Mouse (Mus musculus) limb, embryonic 14.5 days (tissue): ENCODE results near the gene Fmo3. TPM values are rescaled to one million over a fixed set of nuclear protein-coding genes. Genes with fewer than 3 reads are reported as not detected.
A peak's percentile ranks its signal among the peaks of the same experiment; 100 is the strongest.

Experiments
- ATAC-seq: fragments of 200-750 bp; cut with Nextera tagmentation; 2 replicates; pipeline ENCODE4 v1.8.0; 2017; ENCODE audit warnings: low read depth, moderate number of reproducible peaks, moderate TSS enrichment; ENCODE audit not compliant: low FRiP score
- DNase-seq: peaks from one replicate; pipeline ENCODE4 v3.0.0-alpha.2; 2015; ENCODE audit warnings: low spot score
- H3K27ac ChIP-seq: fragments of 300-500 bp; sonication (generic); replicated peaks from 2 replicates; pipeline ENCODE4 v1.5.1; 2014; ENCODE audit warnings: low read depth, mild to moderate bottlenecking, low read length, moderate library complexity, mixed read lengths
- H3K27me3 ChIP-seq: fragments of 300-500 bp; sonication (generic); 2 replicates; pipeline ENCODE4 v1.6.1; 2014; ENCODE audit warnings: low read length, mixed read lengths; ENCODE audit not compliant: control insufficient read depth, insufficient read depth
- H3K36me3 ChIP-seq: fragments of 300-500 bp; sonication (generic); 2 replicates; pipeline ENCODE4 v1.6.1; 2014; ENCODE audit warnings: mild to moderate bottlenecking, low read length, moderate library complexity, mixed read lengths; ENCODE audit not compliant: control insufficient read depth, insufficient read depth
- H3K4me1 ChIP-seq: fragments of 300-500 bp; sonication (generic); 2 replicates; pipeline ENCODE4 v1.6.1; 2014; ENCODE audit warnings: antibody characterized with exemption, low read length, mixed read lengths; ENCODE audit not compliant: control insufficient read depth, insufficient read depth
- H3K4me2 ChIP-seq: fragments of 300-500 bp; sonication (generic); replicated peaks from 2 replicates; pipeline ENCODE4 v1.6.1; 2014; ENCODE audit warnings: low read depth, mild to moderate bottlenecking, low read length, moderate library complexity; ENCODE audit not compliant: severe bottlenecking
- H3K4me3 ChIP-seq: fragments of 300-500 bp; sonication (generic); replicated peaks from 2 replicates; pipeline ENCODE4 v1.5.1; 2014; ENCODE audit warnings: low read length
- H3K9ac ChIP-seq: fragments of 300-500 bp; sonication (generic); 2 replicates; pipeline ENCODE4 v1.6.1; 2014; ENCODE audit warnings: mild to moderate bottlenecking, low read depth, low read length, moderate library complexity; ENCODE audit not compliant: severe bottlenecking
- H3K9me3 ChIP-seq: fragments of 300-500 bp; sonication (generic); 2 replicates; pipeline ENCODE4 v1.6.1; 2016; ENCODE audit warnings: low read length; ENCODE audit not compliant: control insufficient read depth
- POLR2A ChIP-seq: fragments of 200-500 bp; IDR thresholded peaks from 2 replicates; pipeline ENCODE4 v1.8.0; 2012; ENCODE audit warnings: inconsistent platforms, mild to moderate bottlenecking, moderate library complexity, borderline replicate concordance; ENCODE audit not compliant: insufficient read depth, insufficient read length; ENCODE audit errors: extremely low read depth
- WGBS: fragments of 180-500 bp; shearing (Covaris S2); extraction: QIAGEN DNeasy Blood & Tissue Kit; methylation state at CpG from one replicate; pipeline ENCODE4 v1.1.7; 2014; 5-methylcytosine and 5-hydroxymethylcytosine counted together
- polyA plus RNA-seq, 2 experiments: library from polyadenylated mRNA; depleted of rRNA in 1 of 2; stranded (reverse) in 1 of 2; unstranded in 1 of 2; fragments of >200 nt; fragmentation: Nextera tagmentation in 1 of 2; extraction: Ambion mirVana in 1 of 2; gene quantifications; 2 replicates each; pipeline versions ENCODE4 v1.2.1 to v1.2.3; 2012 to 2014

Fmo3 gene
- polyA plus RNA-seq, 2 experiments: 0.08 TPM; not detected in 1

- WGBS: 95% methylated on average over 1 of the region's 1 CpGs
These were observed 34.6 kb downstream of the Fmo3 start for GRCm38 (mm10) chr1:162949763-162950162.

GRCm38 (mm10) chr1:162947934-162948333 is 36.4 kb downstream of the Fmo3 start:
- ATAC-seq (no peak), DNase-seq (no peak)
- 66% methylated on average over 6 of the region's 6 CpGs for WGBS
- Histone ChIP-seq H3K4me2 (no peak overlapping the region), H3K4me3 (no peak overlapping the region), H3K9ac (no peak overlapping the region), H3K4me1 (peaks cover 9% of the 10 kb centered on the region), H3K27me3 (no peaks in the 10 kb centered on the region), H3K9me3 (no peaks in the 10 kb centered on the region), H3K36me3 (no peaks in the 10 kb centered on the region), H3K27ac (no peak overlapping the region)
- TF ChIP-seq POLR2A: no peak

More at GRCm38 (mm10) chr1:162949763-162950162, 34.6 kb downstream of the Fmo3 start:
- H3K9me3 ChIP-seq: no peaks in the 10 kb centered on the region
- no peak for ATAC-seq
- no peak for TF ChIP-seq POLR2A
- H3K4me2 ChIP-seq: no peak overlapping the region
- no peak overlapping the region for H3K27ac ChIP-seq
- no peak overlapping the region for H3K9ac ChIP-seq
- H3K4me3 ChIP-seq: no peak overlapping the region
- peaks cover 9% of the 10 kb centered on the region for H3K4me1 ChIP-seq
- no peaks in the 10 kb centered on the region for H3K36me3 ChIP-seq
- DNase-seq: no peak
- no peaks in the 10 kb centered on the region for H3K27me3 ChIP-seq

GRCm38 (mm10) chr1:162946837-162947558 is 37.3 kb downstream of the Fmo3 start:
- DNase-seq (no peak), ATAC-seq (0 out of 2 replicates have a peak, but pooled peaks have one; percentile 15)
- no peaks in the 10 kb centered on the region for H3K36me3 ChIP-seq
- no peak for TF ChIP-seq POLR2A
- 34% methylated on average over 4 of the region's 4 CpGs for WGBS
- H3K9ac ChIP-seq: no peak overlapping the region
- no peak overlapping the region for H3K4me2 ChIP-seq
- H3K4me3 ChIP-seq: no peak overlapping the region
- H3K27me3 ChIP-seq: no peaks in the 10 kb centered on the region
- no peaks in the 10 kb centered on the region for H3K9me3 ChIP-seq
- no peak overlapping the region for H3K27ac ChIP-seq
- peaks cover 9% of the 10 kb centered on the region for H3K4me1 ChIP-seq

- 29% methylated on average over 6 of the region's 6 CpGs for WGBS
- DNase-seq (no peak), ATAC-seq (no peak)
- H3K36me3 ChIP-seq: no peaks in the 10 kb centered on the region
- peaks cover 12% of the 10 kb centered on the region for H3K4me1 ChIP-seq
- TF ChIP-seq POLR2A: no peak
- no peaks in the 10 kb centered on the region for H3K27me3 ChIP-seq
- no peak overlapping the region for H3K27ac ChIP-seq
- H3K4me3 ChIP-seq: no peak overlapping the region
- H3K9ac ChIP-seq: no peak overlapping the region
- no peak overlapping the region for H3K4me2 ChIP-seq
- H3K9me3 ChIP-seq: no peaks in the 10 kb centered on the region
These were observed 40.6 kb downstream of the Fmo3 start for GRCm38 (mm10) chr1:162943700-162944099.

- Histone ChIP-seq H3K9me3 (no peaks in the 10 kb centered on the region), H3K36me3 (no peaks in the 10 kb centered on the region), H3K27me3 (0 out of 2 replicates have a peak, but pooled peaks cover 6% of the 10 kb centered on the region), H3K4me2 (no peak overlapping the region), H3K27ac (no peak overlapping the region; the same call in 1 of the 2 replicates), H3K4me3 (no peak overlapping the region), H3K9ac (no peak overlapping the region), H3K4me1 (peaks cover 6% of the 10 kb centered on the region)
- TF ChIP-seq POLR2A: no peak
- WGBS: 53% methylated on average over 4 of the region's 4 CpGs
- ATAC-seq: peak; percentile 90
- peak; percentile 64 for DNase-seq
These were observed 45.5 kb downstream of the Fmo3 start for GRCm38 (mm10) chr1:162938696-162939351.
